Mouse (Mus musculus) liver, embryonic 13.5 days (tissue): ENCODE measurements around the gene Elob. TPM values are rescaled to one million over a fixed set of nuclear protein-coding genes. Genes with fewer than 3 reads are reported as not detected.

Experiments
- ATAC-seq: fragments of 200-750 bp; cut with Nextera tagmentation; 2 replicates; pipeline ENCODE4 v1.8.0; 2017; ENCODE audit warnings: low read depth, mild to moderate bottlenecking, moderate number of reproducible peaks, moderate library complexity
- DNase-seq: peaks from one replicate; pipeline ENCODE4 v3.0.0; 2022
- H3K27ac ChIP-seq: fragments of 300-500 bp; sonication (generic); 2 replicates; pipeline ENCODE4 v1.5.1; 2015; ENCODE audit warnings: moderate library complexity, mild to moderate bottlenecking, inconsistent platforms
- H3K27me3 ChIP-seq: fragments of 300-500 bp; sonication (generic); 2 replicates; pipeline ENCODE4 v1.6.1; 2015; ENCODE audit warnings: mild to moderate bottlenecking, inconsistent platforms
- H3K36me3 ChIP-seq: fragments of 300-500 bp; sonication (generic); 2 replicates; pipeline ENCODE4 v1.6.1; 2015; ENCODE audit warnings: mild to moderate bottlenecking, inconsistent platforms
- H3K4me1 ChIP-seq: fragments of 300-500 bp; sonication (generic); replicated peaks from 2 replicates; pipeline ENCODE4 v1.6.1; 2015; ENCODE audit warnings: inconsistent platforms
- H3K4me2 ChIP-seq: fragments of 300-500 bp; sonication (generic); 2 replicates; pipeline ENCODE4 v1.6.1; 2015; ENCODE audit warnings: inconsistent platforms, mild to moderate bottlenecking, moderate library complexity
- H3K4me3 ChIP-seq: fragments of 300-500 bp; sonication (generic); replicated peaks from 2 replicates; pipeline ENCODE4 v1.5.1; 2015; ENCODE audit warnings: mild to moderate bottlenecking, inconsistent platforms
- H3K9ac ChIP-seq: fragments of 300-500 bp; sonication (generic); 2 replicates; pipeline ENCODE4 v1.6.1; 2015; ENCODE audit warnings: mild to moderate bottlenecking, inconsistent platforms
- H3K9me3 ChIP-seq: fragments of 300-500 bp; sonication (generic); replicated peaks from 2 replicates; pipeline ENCODE4 v1.6.1; 2016; ENCODE audit warnings: inconsistent platforms
- WGBS: fragments of 180-500 bp; shearing (Covaris S2); methylation state at CpG from one replicate; pipeline ENCODE4 v1.1.7; 2015; ENCODE audit not compliant: insufficient replicate concordance; 5-methylcytosine and 5-hydroxymethylcytosine counted together
- polyA plus RNA-seq: library from polyadenylated mRNA; unstranded; fragments of >200 nt; fragmentation: Nextera tagmentation; extraction: Ambion mirVana; gene quantifications from 2 replicates; pipeline ENCODE4 v1.2.1, GENCODE M21; 2015

Elob gene
- polyA plus RNA-seq = 535 and 572 TPM in 2 replicates

DNA sequence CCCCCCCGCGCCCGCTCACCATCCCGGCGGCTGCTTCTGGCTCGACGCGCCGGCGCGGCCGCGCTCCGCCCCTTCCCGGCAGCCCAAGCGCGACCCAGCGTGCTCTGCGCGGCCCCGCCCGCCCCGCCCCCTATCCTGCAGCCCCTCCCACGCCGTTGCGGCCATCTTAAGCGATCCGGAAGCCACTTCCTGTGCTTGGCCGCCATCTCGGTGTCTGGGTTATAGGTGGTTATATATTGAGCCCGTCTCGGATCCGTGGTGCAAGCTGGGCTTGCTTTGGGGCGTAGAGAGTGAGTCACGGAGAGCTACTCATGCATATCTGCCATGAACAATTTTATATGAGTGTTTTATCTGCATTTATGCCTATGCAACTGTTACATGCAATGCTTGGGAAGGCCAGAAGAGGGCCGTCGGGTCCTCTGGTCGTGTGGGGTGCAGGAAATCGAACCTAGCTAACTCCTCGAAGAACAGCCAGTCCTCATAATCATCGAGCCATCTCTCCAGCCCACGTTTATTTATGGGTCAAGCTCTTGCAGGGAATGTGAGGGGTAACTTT, at the start of gene Elob:
Gene Elob (minus strand): TSS at position 73 of the 556 bp plus-strand sequence.
- DNase-seq = peak; percentile 70
- H3K27ac ChIP-seq = peak within 1 kb of the TSS; percentile 82
- WGBS = under 1% methylated on average over 28 of the region's 42 CpGs

DNA sequence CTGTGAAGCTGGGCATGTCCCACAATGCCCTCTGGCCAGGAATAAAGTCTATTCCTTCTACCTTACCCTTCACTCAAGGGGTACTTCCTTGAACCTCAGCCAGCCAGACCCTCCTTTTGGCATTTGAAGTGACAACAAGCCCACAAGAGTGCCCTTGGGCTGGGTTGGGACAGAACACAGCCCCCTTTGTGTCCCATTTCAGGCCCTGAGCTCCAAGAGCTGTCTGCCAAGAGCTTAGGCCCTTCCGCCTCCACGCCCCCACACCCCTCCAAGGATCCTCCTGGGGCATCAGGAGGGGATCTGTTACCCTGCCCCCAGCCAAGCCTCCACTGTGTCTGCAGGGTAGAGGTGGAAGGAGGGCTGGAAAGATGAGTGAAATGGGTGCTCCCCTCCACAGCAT, 48.2 kb upstream of the Elob start:
- DNase-seq (no peak), ATAC-seq (no peak)
- H3K36me3 ChIP-seq = no peaks in the 10 kb centered on the region
- no peaks in the 10 kb centered on the region for H3K9me3 ChIP-seq
- 79% methylated on average over 2 of the region's 2 CpGs for WGBS
- no peak overlapping the region for H3K9ac ChIP-seq
- no peaks in the 10 kb centered on the region for H3K4me1 ChIP-seq
- H3K27me3 ChIP-seq = no peaks in the 10 kb centered on the region
- no peak overlapping the region for H3K4me3 ChIP-seq
- no peak overlapping the region for H3K27ac ChIP-seq
- H3K4me2 ChIP-seq = no peak overlapping the region

More for the DNA sequence above, at the start of gene Elob:
- Histone ChIP-seq H3K4me1 (peaks cover 33% of the 10 kb centered on the region), H3K4me2 (peak within 1 kb of the TSS; percentile 92), H3K9me3 (no peaks in the 10 kb centered on the region), H3K27me3 (peaks cover 38% of the 10 kb centered on the region), H3K36me3 (peaks cover 32% of the 10 kb centered on the region), H3K4me3 (peak within 1 kb of the TSS; percentile 77), H3K9ac (peak within 1 kb of the TSS; percentile 90)
- peak; percentile 93 for ATAC-seq

DNA sequence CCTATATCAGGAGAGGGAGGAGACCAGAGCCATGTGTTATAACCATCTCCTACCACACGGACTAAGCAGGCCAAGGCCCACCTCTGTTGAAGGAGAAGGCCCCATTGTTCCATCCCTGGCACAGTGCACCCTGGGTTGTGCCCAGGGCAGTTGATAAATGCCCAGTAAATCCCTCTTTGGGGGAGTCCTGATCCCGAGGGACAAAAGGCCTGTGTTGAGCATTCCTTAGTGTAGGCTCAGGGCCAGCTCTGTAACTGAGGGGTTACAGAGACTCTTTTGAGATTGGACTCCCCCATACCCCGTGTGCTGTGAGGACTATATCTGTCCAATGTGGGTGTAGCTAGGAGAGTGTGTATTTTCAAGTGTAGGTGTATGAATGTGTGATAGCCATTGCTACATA, 47.8 kb upstream of the Elob start:
- ATAC-seq (no peak), DNase-seq (no peak)
- Histone ChIP-seq H3K4me1 (no peaks in the 10 kb centered on the region), H3K27ac (no peak overlapping the region), H3K27me3 (no peaks in the 10 kb centered on the region), H3K36me3 (no peaks in the 10 kb centered on the region), H3K9ac (no peak overlapping the region), H3K4me3 (no peak overlapping the region), H3K4me2 (no peak overlapping the region), H3K9me3 (no peaks in the 10 kb centered on the region)
- WGBS = 36% methylated on average over 3 of the region's 3 CpGs

DNA sequence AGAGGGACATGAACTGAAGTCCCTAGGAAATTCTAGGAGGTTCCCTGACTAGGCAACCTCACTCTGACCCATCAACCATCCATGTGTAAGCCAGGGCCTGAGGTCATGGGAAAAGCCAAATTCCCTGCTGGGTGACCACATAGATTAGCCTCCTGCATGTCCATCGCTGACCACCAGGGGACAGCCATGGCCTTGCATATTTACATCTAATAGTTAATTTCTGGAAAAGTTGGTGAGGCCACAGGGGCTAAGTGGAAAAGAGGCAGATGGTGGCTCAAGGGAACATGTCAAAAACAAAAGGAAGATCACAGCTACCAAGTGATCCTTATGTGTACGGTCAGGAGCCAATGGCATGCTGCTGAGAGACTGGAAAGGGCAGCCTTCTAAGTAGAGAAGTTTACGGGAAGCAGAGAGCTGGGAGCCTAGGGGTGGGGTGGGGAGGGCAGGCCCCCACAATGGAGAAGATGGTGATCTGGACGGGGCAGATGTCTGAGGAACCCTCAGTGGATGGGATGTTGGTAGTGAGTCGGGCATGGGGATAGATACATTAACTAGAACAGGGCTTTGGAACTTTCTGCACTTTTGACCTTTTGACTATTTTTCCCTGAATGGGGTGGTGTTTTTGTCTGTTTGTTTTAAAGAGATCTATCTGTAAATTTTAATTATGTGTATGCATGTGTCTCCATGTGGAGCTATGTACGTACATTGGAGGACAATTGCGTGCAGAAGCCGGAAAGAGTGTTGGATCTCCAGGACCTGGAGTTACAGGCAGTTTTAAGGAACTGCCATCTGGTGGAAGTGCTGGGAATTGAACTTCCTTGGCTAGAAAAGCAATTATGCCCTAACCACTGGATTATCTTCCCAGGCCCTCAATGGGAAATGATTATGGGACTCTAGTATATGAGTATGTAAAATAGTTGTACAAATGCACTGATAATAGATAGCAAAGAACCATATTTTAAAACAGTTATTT, 45.2 kb upstream of the Elob start:
- no peak for ATAC-seq

DNA sequence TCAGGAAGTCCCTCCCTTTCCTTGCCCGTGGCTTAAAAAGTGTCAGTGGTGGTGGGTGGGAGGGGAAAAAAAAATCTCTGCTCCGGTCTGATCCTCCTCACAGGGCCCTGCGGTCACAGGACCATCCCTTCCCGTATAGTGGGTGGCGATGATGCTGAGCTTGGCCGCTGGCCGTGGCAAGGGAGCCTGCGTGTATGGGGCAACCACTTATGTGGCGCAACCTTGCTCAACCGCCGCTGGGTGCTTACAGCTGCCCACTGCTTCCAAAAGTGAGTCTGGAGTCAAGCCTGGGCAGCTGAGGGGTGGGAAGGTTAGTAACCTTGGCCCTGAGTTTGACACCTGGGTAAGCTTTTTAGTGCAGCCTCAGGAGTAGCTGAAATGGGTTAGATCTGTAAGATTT, 39.6 kb upstream of the Elob start:
- ATAC-seq (no peak), DNase-seq (no peak)
- Histone ChIP-seq H3K36me3 (no peaks in the 10 kb centered on the region), H3K27ac (no peak overlapping the region), H3K9me3 (no peaks in the 10 kb centered on the region), H3K27me3 (no peaks in the 10 kb centered on the region), H3K4me2 (no peak overlapping the region), H3K4me1 (no peaks in the 10 kb centered on the region), H3K9ac (no peak overlapping the region), H3K4me3 (no peak overlapping the region)
- 74% methylated on average over 11 of the region's 11 CpGs for WGBS

More for the DNA sequence above, 45.2 kb upstream of the Elob start:
- Histone ChIP-seq H3K27ac (no peak overlapping the region), H3K4me1 (no peaks in the 10 kb centered on the region), H3K9ac (no peak overlapping the region), H3K4me2 (no peak overlapping the region), H3K27me3 (no peaks in the 10 kb centered on the region), H3K4me3 (no peak overlapping the region), H3K36me3 (no peaks in the 10 kb centered on the region), H3K9me3 (no peaks in the 10 kb centered on the region)
- DNase-seq = no peak
- WGBS = 38% methylated on average over 8 of the region's 8 CpGs

DNA sequence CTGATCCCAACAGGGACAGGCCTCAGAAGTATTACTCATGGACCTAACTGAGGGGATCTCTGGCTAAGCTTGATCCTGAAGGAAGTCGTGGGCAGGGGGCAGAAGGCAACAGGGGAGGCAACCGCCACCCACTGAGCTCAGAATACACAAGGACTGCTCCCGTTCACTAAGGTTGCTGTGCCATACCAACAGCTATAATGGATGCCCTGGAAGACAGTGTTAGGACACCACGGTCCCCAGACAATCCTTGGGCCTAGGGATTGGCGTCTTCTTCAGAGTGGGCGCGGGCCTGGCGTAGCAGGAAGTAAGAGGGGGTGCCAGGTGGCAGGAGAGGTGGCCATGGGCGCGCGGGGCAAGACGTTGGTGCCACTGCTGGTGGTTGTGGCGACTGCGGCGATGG, 38.8 kb upstream of the Elob start, which contains the start of gene Prss21:
Gene Prss21 (plus strand): TSS at position 301 of the 400 bp plus-strand sequence.
- H3K4me1 ChIP-seq = no peaks in the 10 kb centered on the region
- H3K36me3 ChIP-seq = no peaks in the 10 kb centered on the region
- H3K4me3 ChIP-seq = no peak within 1 kb of the TSS
- ATAC-seq = no peak
- no peak within 1 kb of the TSS for H3K4me2 ChIP-seq
- 75% methylated on average over 15 of the region's 15 CpGs for WGBS
- no peak for DNase-seq
- no peak within 1 kb of the TSS for H3K9ac ChIP-seq
- H3K9me3 ChIP-seq = no peaks in the 10 kb centered on the region
- no peaks in the 10 kb centered on the region for H3K27me3 ChIP-seq
- H3K27ac ChIP-seq = no peak within 1 kb of the TSS

GRCm38 (mm10) chr17:23862926-23863325, 34.0 kb upstream of the Elob start:
- H3K27ac ChIP-seq = no peak overlapping the region
- no peak for ATAC-seq
- no peaks in the 10 kb centered on the region for H3K9me3 ChIP-seq
- DNase-seq = no peak
- no peak overlapping the region for H3K4me3 ChIP-seq
- no peaks in the 10 kb centered on the region for H3K36me3 ChIP-seq
- H3K27me3 ChIP-seq = no peaks in the 10 kb centered on the region
- H3K4me2 ChIP-seq = no peak overlapping the region
- no peaks in the 10 kb centered on the region for H3K4me1 ChIP-seq
- 59% methylated on average over 4 of the region's 4 CpGs for WGBS
- no peak overlapping the region for H3K9ac ChIP-seq

DNA sequence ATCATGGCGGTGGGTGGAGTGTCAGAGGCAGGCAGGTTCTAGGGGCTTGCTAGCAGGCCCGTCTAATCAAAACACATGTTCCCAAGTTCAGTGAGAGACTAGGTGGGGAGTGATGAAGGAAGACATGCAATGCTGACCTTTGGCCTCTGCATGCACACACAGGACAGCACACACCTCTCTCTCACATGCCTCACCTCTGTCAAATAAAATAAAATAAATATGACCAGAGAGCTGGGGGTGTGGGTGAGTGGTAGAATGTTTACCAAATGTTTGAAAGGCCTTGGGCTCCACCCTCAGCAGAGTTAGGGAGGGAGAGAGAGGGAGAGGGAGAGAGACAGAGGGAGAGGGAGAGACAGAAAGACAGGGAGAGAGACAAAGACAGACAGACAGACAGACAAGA, 29.0 kb upstream of the Elob start:
- H3K36me3 ChIP-seq = no peaks in the 10 kb centered on the region
- no peaks in the 10 kb centered on the region for H3K27me3 ChIP-seq
- no peak overlapping the region for H3K27ac ChIP-seq
- no peak overlapping the region for H3K9ac ChIP-seq
- no peak overlapping the region for H3K4me2 ChIP-seq
- ATAC-seq (no peak), DNase-seq (no peak)
- no peaks in the 10 kb centered on the region for H3K9me3 ChIP-seq
- WGBS = 67% methylated on average over 2 of the region's 2 CpGs
- no peaks in the 10 kb centered on the region for H3K4me1 ChIP-seq
- no peak overlapping the region for H3K4me3 ChIP-seq

DNA sequence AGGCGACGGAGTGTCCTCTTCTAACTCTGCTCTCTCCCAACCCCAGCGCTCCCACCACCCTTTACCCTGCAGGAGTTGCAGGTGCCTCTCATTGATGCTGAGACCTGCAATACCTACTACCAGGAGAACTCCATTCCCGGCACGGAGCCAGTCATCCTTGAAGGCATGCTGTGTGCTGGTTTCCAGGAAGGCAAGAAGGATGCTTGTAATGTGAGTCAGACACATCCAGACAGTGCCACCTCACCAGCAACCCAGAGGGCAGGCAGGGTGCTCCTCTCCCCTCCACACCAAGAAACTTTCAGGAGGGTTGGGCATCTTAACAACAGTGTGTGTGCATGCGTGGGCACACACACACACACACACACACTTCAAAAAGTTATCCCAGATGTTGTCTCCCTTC, 28.3 kb upstream of the Elob start:
- no peaks in the 10 kb centered on the region for H3K36me3 ChIP-seq
- ATAC-seq = no peak
- no peak for DNase-seq
- H3K4me2 ChIP-seq = no peak overlapping the region
- no peaks in the 10 kb centered on the region for H3K4me1 ChIP-seq
- no peak overlapping the region for H3K9ac ChIP-seq
- no peaks in the 10 kb centered on the region for H3K9me3 ChIP-seq
- H3K4me3 ChIP-seq = no peak overlapping the region
- WGBS = 72% methylated on average over 6 of the region's 6 CpGs
- H3K27me3 ChIP-seq = no peaks in the 10 kb centered on the region
- no peak overlapping the region for H3K27ac ChIP-seq

DNA sequence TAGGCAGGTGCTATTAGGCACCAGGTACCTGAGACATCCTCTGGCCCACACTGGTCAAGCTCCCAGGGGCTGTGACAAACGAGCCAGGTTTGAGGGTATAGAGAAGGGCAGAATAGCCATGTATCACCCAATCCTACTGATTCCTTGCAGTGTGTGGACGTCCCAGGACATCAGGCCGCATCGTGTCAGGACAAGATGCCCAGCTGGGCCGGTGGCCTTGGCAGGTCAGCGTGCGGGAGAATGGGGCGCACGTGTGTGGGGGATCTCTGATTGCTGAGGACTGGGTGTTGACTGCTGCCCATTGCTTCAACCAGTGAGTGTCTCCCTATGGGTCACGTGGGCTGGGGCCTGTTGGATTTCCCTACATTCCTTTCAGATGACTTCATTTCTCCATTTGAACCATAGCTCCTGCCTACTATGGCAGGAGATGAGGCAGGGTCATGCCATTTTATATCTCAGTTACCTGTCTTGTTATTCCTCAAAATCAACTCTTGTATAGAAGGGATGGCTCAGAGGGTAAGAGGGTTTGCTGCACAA, 25.4 kb upstream of the Elob start:
- WGBS = 69% methylated on average over 10 of the region's 10 CpGs
- DNase-seq = no peak
- Histone ChIP-seq H3K9me3 (no peaks in the 10 kb centered on the region), H3K27me3 (no peaks in the 10 kb centered on the region), H3K4me2 (no peak overlapping the region), H3K36me3 (no peaks in the 10 kb centered on the region), H3K4me1 (no peaks in the 10 kb centered on the region), H3K4me3 (no peak overlapping the region), H3K9ac (no peak overlapping the region), H3K27ac (no peak overlapping the region)
- ATAC-seq = no peak

DNA sequence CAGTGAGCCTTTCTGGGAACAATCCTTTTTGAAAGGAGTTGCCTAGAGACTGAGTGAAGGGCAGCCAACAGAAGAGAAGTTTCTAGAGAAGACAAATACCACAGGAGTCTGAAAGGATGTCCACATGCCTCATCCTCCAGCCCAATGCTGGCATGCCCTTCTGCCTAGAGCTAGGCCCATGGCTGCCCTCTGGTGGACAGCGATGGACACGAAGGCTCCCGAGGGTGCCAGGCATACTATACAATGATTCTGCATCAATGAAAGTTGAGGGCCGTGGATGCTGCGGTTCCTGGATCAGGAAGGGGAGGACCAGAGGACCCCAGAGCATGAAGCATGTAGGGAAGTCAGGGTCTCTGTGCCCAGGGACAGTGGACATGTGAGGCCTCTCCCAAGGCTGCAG, 24.4 kb upstream of the Elob start:
- no peaks in the 10 kb centered on the region for H3K27me3 ChIP-seq
- WGBS = 28% methylated on average over 5 of the region's 5 CpGs
- H3K4me3 ChIP-seq = no peak overlapping the region
- no peaks in the 10 kb centered on the region for H3K9me3 ChIP-seq
- no peaks in the 10 kb centered on the region for H3K36me3 ChIP-seq
- no peak overlapping the region for H3K9ac ChIP-seq
- no peak for DNase-seq
- ATAC-seq = no peak
- H3K4me1 ChIP-seq = no peaks in the 10 kb centered on the region
- no peak overlapping the region for H3K27ac ChIP-seq
- no peak overlapping the region for H3K4me2 ChIP-seq
